Mouse (Mus musculus): ENCODE measurements around the gene Plcl1.

Gene Plcl1

DNA sequence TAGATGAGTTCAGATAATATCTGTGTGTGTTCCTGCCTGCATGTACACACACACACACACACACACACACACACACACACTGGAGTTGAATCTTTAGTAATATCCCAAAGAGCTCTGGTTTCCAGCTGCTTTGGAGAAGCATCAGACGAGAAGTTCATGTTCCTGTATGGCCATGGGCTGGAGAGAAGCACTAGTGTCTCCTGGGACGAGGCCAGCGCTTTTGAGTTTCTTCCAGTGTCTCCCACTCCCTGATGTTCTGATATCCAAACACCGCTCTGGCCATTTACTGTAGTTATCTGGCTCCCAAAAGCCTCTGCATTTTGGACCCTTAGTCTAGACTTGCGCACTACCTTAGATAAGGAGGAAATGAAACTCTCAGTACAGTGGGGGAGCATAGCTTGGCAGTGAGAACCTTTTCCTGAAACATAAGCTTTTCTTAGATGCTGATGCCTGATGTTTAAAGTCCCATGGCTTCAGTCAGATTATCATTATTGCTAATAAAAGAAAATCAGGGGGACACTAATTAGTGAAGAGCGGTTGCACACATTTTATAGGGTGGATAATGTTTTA is 207.1 kb downstream of the Plcl1 start:
- DNase-seq (ENCODE audit: low spot score), result no peak

GRCm38 (mm10) chr1:55617857-55618256 is 212.1 kb downstream of the Plcl1 start:
- DNase-seq (ENCODE audit: low spot score), result no peak

- no peak for DNase-seq (ENCODE audit: low spot score)
These were observed 213.0 kb downstream of the Plcl1 start for GRCm38 (mm10) chr1:55618617-55619286.

- no peak for DNase-seq (ENCODE audit: low spot score)
These were observed 225.8 kb downstream of the Plcl1 start for GRCm38 (mm10) chr1:55631496-55631895.

- DNase-seq (ENCODE audit: low spot score), result no peak
These were observed 226.3 kb downstream of the Plcl1 start for GRCm38 (mm10) chr1:55632024-55632423.

DNA sequence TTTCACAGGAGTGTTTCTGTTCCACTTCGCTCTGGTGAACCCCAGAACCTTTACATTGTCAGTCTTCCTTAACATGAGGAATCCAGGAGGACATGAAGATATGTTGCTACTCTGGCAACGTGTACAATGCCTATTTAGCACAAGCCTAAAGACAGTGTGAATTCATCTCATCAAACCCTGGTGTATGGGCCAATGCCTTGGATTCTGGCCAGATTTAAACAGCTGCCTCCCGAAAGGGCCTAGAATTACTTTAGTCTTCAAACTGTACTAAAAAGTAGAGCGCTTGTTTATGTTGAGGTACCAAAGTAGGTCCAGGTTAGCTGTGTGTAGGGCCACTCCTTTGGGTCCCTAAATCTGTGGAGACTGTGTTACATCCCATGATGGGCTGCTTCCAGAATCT is 227.6 kb downstream of the Plcl1 start:
- no peak for DNase-seq (ENCODE audit: low spot score)

DNA sequence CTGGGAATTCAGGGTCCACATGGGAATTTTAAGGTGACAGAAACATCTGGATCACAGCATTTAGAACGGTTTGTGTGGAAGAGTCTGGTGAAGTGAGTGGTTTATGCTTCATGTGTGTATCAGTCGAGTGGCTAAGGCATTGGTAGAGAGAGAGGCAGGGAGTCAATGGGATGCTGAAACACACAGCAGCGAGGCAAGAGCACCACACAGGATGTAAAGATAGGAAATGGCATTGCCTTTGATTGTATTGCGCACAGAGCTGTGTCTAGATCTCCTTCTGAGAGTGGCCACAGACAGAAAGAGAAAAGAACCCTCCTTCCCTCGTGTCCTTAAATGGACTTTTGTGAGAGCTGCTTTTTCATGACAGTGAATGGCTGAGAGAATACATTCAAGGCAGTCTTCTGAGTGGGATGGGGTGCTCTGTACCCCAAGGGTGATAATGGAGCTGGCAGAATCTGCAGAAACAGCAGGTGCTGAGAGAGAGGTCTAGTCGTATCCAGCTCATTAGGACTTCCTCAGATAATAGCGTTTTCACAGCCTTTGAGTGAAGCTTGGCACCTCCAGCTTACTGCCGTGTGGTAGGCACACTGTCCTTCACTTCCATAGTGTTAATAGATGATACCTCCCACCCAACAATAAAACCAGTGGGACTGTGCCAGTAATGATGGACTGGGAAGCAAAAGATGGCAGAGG is 253.9 kb downstream of the Plcl1 start:
- DNase-seq (ENCODE audit: low spot score), result no peak

DNA sequence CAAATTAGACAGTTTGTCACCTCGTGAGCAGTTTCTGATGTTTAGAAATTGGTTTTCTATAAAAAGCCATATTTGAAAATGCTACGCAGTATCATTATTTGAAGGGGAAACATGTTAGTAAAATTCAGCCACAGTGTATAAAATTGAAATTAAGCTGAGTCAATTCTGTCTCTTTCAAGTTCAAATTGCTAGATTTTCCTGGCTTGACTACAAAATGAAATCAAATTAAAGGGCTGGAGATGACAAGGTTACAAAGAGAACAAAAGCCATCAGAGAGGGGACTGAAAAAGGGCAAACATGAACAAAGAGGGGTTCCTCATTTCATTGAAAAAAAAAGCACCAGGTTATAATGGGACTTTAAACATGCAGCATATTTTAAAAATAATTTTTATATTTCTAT is 255.7 kb downstream of the Plcl1 start:
- no peak for DNase-seq (ENCODE audit: low spot score)

DNA sequence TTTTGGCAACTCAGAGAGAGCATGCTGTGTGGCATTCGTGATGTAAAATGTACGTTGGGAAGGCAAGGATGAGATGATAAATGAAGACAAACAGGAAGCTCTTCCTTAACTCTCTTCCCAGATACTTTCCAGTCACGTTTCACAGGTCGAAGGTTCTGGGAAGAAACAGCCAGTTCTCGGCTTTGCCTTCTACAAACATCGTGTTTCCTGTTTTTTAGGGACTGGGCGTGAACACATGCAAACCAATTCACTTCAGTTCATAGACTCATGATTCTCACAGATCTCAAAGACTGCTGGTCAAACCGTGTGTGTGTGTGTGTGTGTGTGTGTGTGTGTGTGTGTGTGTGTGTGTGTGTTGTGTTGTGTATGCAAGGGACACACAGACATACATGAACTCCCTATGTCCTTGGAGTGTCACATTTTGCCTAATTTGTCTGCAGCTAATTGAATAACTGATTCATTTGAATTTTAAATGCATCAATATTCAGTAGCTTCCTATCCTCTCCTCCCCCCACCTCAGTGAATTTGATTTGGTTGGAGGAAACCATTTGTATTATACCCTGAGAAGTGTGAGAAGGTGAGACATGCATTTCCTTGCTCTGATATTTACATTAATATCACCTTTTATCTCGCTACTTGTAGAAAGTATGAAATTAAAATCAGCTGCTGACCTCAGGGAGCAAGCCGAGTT is 259.6 kb downstream of the Plcl1 start:
- DNase-seq (ENCODE audit: low spot score), result peak; percentile 3

- peak; percentile 53 for DNase-seq (ENCODE audit: low spot score)
These were observed 260.3 kb downstream of the Plcl1 start for GRCm38 (mm10) chr1:55665828-55666673.

DNA sequence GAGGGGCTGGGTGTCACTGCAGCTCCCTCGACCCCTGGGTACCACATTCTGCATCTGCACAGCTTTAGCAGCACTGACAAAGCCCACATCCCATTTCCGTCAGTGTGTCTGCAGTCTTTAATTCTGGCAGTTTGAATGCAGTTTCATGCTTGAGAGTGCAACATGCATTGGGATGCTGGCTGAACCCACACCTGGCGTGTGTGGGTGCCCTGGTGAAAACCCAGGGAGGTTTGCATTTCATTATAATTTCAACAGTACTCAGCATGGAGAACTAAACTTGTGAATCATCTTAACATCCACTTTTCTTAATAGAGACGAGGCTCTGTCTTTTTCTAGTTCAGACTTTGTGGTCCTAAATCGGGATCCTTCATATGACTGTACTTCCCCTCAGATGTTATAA is 261.1 kb downstream of the Plcl1 start:
- DNase-seq (ENCODE audit: low spot score), result peak; percentile 15

GRCm38 (mm10) chr1:55668622-55669237 is 263.0 kb downstream of the Plcl1 start:
- DNase-seq (ENCODE audit: low spot score), result no peak

GRCm38 (mm10) chr1:55682676-55683075 is 277.0 kb downstream of the Plcl1 start:
- no peak for DNase-seq (ENCODE audit: low spot score)

- DNase-seq (ENCODE audit: low spot score), result no peak
These were observed 280.5 kb downstream of the Plcl1 start for GRCm38 (mm10) chr1:55686261-55686660.

- no peak for DNase-seq (ENCODE audit: low spot score)
These were observed 288.0 kb downstream of the Plcl1 start for GRCm38 (mm10) chr1:55693636-55694220.

DNA sequence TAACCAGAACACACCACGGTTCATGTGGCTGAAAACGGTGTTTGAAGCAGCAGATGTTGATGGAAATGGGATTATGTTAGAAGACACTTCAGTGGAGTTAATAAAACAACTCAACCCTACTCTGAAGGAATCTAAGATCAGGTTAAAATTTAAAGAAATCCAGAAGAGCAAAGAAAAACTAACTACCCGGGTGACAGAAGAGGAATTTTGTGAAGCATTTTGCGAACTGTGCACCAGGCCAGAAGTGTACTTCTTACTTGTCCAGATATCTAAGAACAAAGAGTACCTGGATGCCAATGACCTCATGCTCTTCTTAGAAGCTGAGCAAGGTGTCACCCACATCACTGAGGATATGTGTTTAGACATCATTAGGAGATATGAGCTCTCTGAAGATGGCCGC is 290.5 kb downstream of the Plcl1 start:
- DNase-seq (ENCODE audit: low spot score), result no peak

- no peak for DNase-seq (ENCODE audit: low spot score)
These were observed 293.8 kb downstream of the Plcl1 start for GRCm38 (mm10) chr1:55699393-55699970.

GRCm38 (mm10) chr1:55700016-55700415 is 294.3 kb downstream of the Plcl1 start:
- no peak for DNase-seq (ENCODE audit: low spot score)

GRCm38 (mm10) chr1:55700726-55701125 is 295.0 kb downstream of the Plcl1 start:
- DNase-seq (ENCODE audit: low spot score), result peak; percentile 36

DNA sequence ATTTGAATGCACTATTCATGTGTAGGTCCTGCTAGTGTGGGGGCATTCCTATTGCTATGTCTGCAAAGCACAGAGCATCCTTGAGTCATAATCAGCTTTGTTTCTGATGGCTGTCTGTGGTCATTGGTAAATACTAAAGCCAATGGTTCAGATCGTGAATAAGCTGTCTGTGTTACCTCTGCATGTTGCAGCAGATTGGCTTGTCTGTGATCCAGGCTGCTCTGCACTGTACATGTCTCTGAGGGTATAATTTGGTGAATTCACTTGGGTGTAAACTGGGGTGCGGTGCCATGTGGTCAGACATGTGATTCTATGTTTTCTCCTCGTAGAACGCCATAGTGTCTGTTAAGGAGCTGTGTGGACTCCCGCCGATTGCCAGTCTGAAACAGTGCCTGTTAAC is 295.9 kb downstream of the Plcl1 start:
- no peak for DNase-seq (ENCODE audit: low spot score)

GRCm38 (mm10) chr1:55702106-55702505 is 296.4 kb downstream of the Plcl1 start:
- DNase-seq (ENCODE audit: low spot score), result peak; percentile 45

Measured in embryo, embryonic 10.5 days (tissue).